Mouse (Mus musculus) ovary, postnatal 36 days (tissue): ENCODE measurements at regions not wholly inside any gene's neighbourhood (a gene's known extent, or its start where the extent isn't known, plus 50 kb on each side); places are given as distances from the start of the nearest gene placed in this dataset.

Experiments
- DNase-seq: peaks from one replicate; pipeline ENCODE4 v3.0.0; 2022; ENCODE audit warnings: low spot score, mixed read lengths

DNA sequence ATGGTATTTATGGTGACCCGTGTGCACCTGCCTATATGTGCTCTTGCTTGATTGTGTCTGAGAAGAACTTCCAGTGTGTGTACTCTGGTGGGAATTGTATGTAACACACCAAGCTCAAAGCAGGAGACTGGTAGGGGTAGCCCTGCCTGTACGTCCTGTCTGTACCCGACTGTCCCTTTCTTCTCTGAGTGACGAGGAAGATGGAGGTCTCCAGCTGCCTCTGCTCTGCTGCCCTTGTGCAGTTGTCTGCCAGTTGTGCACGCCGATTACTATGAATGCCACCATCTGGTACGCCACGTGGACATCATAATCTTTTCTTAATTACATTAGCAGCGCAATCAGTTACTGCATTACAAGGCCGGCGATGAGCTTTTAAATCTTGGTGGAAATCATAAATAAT lies 53.6 kb upstream of the Mvb12b start:
- DNase-seq: no peak

GRCm38 (mm10) chr2:33939836-33940235 lies 52.1 kb upstream of the Mvb12b start:
- DNase-seq: no peak
